In genomic region chr12:3285377-3285776, GRCm38 (mm10) we compare ENCODE assay signal across 13 mouse cellular contexts. TPM values are rescaled to one million over a fixed set of nuclear protein-coding genes. Genes with fewer than 3 reads are reported as not detected.
DNase-seq lines count a peak whose midpoint lies in the region; ATAC-seq lines count a peak whose summit lies in the region.
"Had no signal": no experiment of that assay in that cellular context is flagged by ENCODE, and none has a peak within 500 bp of the region (broad histone marks: within the 10 kb centered on the region; RNA-seq: fewer than 3 reads in every experiment).

No protein-coding gene starts in this region.

- DNase-seq in embryonic facial prominence, embryonic 11.5 days (ENCODE audit: low spot score), result peak; percentile 8
- no peak for DNase-seq in embryonic facial prominence, embryonic 10.5 days (ENCODE audit: low spot score)
- DNase-seq in CD4-positive, CD25-positive, alpha-beta regulatory T cell, adult 2 months (ENCODE audit: low read depth, low spot score), result peak; percentile 50
- peak; percentile 92 for DNase-seq in c-Kit-positive CD71-positive TER-119-positive erythroid progenitor cells, embryonic 14.5 days (ENCODE audit: low spot score)
- DNase-seq in cerebellum, postnatal 25 days, result no peak
- DNase-seq in urinary bladder, adult 2 months (ENCODE audit: low spot score), result no peak
- DNase-seq: cerebellum, adult 9-11 months; kidney, postnatal 25 days had no signal

- no peaks in the 10 kb centered on the region for H3K9me3 ChIP-seq in embryonic facial prominence, embryonic 11.5 days (replicated peaks; ENCODE audit: control insufficient read depth, low read length)
- H3K9me3 ChIP-seq in embryonic facial prominence, embryonic 10.5 days, result peaks cover 5% of the 10 kb centered on the region; the same call in 1 of the 2 replicates
- H3K9me3 ChIP-seq in liver, embryonic 15.5 days (replicated peaks), result no peaks in the 10 kb centered on the region
- H3K9me3 ChIP-seq in neural tube, embryonic 15.5 days (replicated peaks), result no peaks in the 10 kb centered on the region

- 54% methylated on average over 6 of the region's 6 CpGs for WGBS in embryonic facial prominence, embryonic 11.5 days
- WGBS in embryonic facial prominence, embryonic 10.5 days, result 64% methylated on average over 6 of the region's 6 CpGs
- 22% methylated on average over 6 of the region's 6 CpGs for WGBS in liver, embryonic 15.5 days (ENCODE audit: insufficient replicate concordance)
- 87% methylated on average over 6 of the region's 6 CpGs for whole genome bisulfite sequencing in neural tube, embryonic 15.5 days

- H3K4me2 ChIP-seq in embryonic facial prominence, embryonic 11.5 days (ENCODE audit: low read depth, low read length), result no peak overlapping the region
- H3K4me2 ChIP-seq in liver, embryonic 15.5 days, result peak overlapping the region; percentile 65
- no peak overlapping the region for H3K4me2 ChIP-seq in neural tube, embryonic 15.5 days
- H3K4me2 ChIP-seq: hindbrain, embryonic 14.5 days; midbrain, embryonic 11.5 days had no signal

- no peak overlapping the region for H3K9ac ChIP-seq in embryonic facial prominence, embryonic 11.5 days (replicated peaks; ENCODE audit: low read length)
- peak overlapping the region; percentile 57 for H3K9ac ChIP-seq in liver, embryonic 15.5 days
- H3K9ac ChIP-seq in neural tube, embryonic 15.5 days (replicated peaks), result no peak overlapping the region
- H3K9ac ChIP-seq: hindbrain, embryonic 14.5 days had no signal

- no peak overlapping the region for H3K27ac ChIP-seq in embryonic facial prominence, embryonic 11.5 days (replicated peaks; ENCODE audit: low read depth, low read length)
- H3K27ac ChIP-seq in embryonic facial prominence, embryonic 10.5 days (replicated peaks), result no peak overlapping the region
- peak overlapping the region; percentile 89 for H3K27ac ChIP-seq in liver, embryonic 15.5 days (replicated peaks)
- H3K27ac ChIP-seq in neural tube, embryonic 15.5 days (replicated peaks), result no peak overlapping the region
- H3K27ac ChIP-seq: forebrain, embryonic 10.5 days; hindbrain, embryonic 14.5 days had no signal

- no peak for ATAC-seq in embryonic facial prominence, embryonic 11.5 days (replicated peaks; ENCODE audit: insufficient number of reproducible peaks, low FRiP score, low TSS enrichment, low read depth)
- peak; percentile 80 for ATAC-seq in liver, embryonic 15.5 days (ENCODE audit: insufficient read depth)
- ATAC-seq in neural tube, embryonic 15.5 days (ENCODE audit: low FRiP score), result no peak

- H3K4me3 ChIP-seq in embryonic facial prominence, embryonic 11.5 days (ENCODE audit: low read depth, low read length), result no peak overlapping the region
- H3K4me3 ChIP-seq in embryonic facial prominence, embryonic 10.5 days, result no peak overlapping the region
- H3K4me3 ChIP-seq in liver, embryonic 15.5 days (replicated peaks), result peak overlapping the region; percentile 37
- H3K4me3 ChIP-seq in neural tube, embryonic 15.5 days (replicated peaks), result no peak overlapping the region
- H3K4me3 ChIP-seq: forebrain, embryonic 10.5 days had no signal

- H3K4me1 ChIP-seq in embryonic facial prominence, embryonic 11.5 days (ENCODE audit: control insufficient read depth, insufficient read depth, low read length), result no peaks in the 10 kb centered on the region
- H3K4me1 ChIP-seq in embryonic facial prominence, embryonic 10.5 days, result no peaks in the 10 kb centered on the region
- H3K4me1 ChIP-seq in liver, embryonic 15.5 days (replicated peaks), result peaks cover 79% of the 10 kb centered on the region
- H3K4me1 ChIP-seq in neural tube, embryonic 15.5 days, result no peaks in the 10 kb centered on the region
- H3K4me1 ChIP-seq: forebrain, embryonic 10.5 days had no signal

- no peaks in the 10 kb centered on the region for H3K27me3 ChIP-seq in embryonic facial prominence, embryonic 11.5 days (ENCODE audit: control insufficient read depth, insufficient read depth, low read length)
- no peaks in the 10 kb centered on the region for H3K27me3 ChIP-seq in embryonic facial prominence, embryonic 10.5 days (replicated peaks; ENCODE audit: low read depth, poor library complexity, severe bottlenecking)
- no peaks in the 10 kb centered on the region for H3K27me3 ChIP-seq in liver, embryonic 15.5 days
- H3K27me3 ChIP-seq in neural tube, embryonic 15.5 days (replicated peaks), result no peaks in the 10 kb centered on the region

- H3K36me3 ChIP-seq in embryonic facial prominence, embryonic 11.5 days (replicated peaks; ENCODE audit: control insufficient read depth, insufficient read depth, low read depth, low read length), result no peaks in the 10 kb centered on the region
- H3K36me3 ChIP-seq in embryonic facial prominence, embryonic 10.5 days (replicated peaks), result peaks cover 24% of the 10 kb centered on the region
- 0 out of 2 replicates have a peak, but pooled peaks cover 7% of the 10 kb centered on the region for H3K36me3 ChIP-seq in liver, embryonic 15.5 days (replicated peaks)
- H3K36me3 ChIP-seq in neural tube, embryonic 15.5 days, result no peaks in the 10 kb centered on the region

RNA-seq across cellular contexts. Expression of gene Rab10, which starts 24.4 kb away (rescaled TPM):
- polyA plus RNA-seq in embryonic facial prominence, embryonic 11.5 days (2014; fragmentation: Nextera tagmentation; extraction: Ambion mirVana), result 97.2 and 107 TPM in 2 replicates
- 73.8 and 76.4 TPM in 2 replicates for polyA plus RNA-seq in embryonic facial prominence, embryonic 10.5 days (2016; fragmentation: Nextera tagmentation; extraction: Ambion mirVana)
- 45.3 and 45.7 TPM in 2 replicates for polyA plus RNA-seq in liver, embryonic 15.5 days (2015; fragmentation: Nextera tagmentation; extraction: Ambion mirVana)
- polyA plus RNA-seq in neural tube, embryonic 15.5 days (2015; fragmentation: Nextera tagmentation; extraction: Ambion mirVana), result 135 and 148 TPM in 2 replicates
- 122 and 124 TPM in 2 replicates for polyA plus RNA-seq in urinary bladder, adult 2 months (2012; rRNA removed)

Comparison
In these comparisons a context has a peak if more than half of its experiments do, and no peak if none do; other contexts are left out.
1. DNase-seq: peak in embryonic facial prominence, embryonic 11.5 days (single experiment), CD4-positive, CD25-positive, alpha-beta regulatory T cell, adult 2 months (single experiment) and c-Kit-positive CD71-positive TER-119-positive erythroid progenitor cells, embryonic 14.5 days (single experiment); none in embryonic facial prominence, embryonic 10.5 days (single experiment), cerebellum, postnatal 25 days (0 of 2) and urinary bladder, adult 2 months (single experiment).